Mouse (Mus musculus): ENCODE results near the gene Khsrp. TPM values are rescaled to one million over a fixed set of nuclear protein-coding genes. Genes with fewer than 3 reads are reported as not detected.

The Khsrp gene
- total and polyA plus RNA-seq, 3 experiments = 36.5 to 44.5 (median 42.6) TPM

- Histone ChIP-seq H3K27ac (peak overlapping the region; percentile 89), H3K4me3 (peak overlapping the region; percentile 84), H3K36me3 (ENCODE audit: control insufficient read depth, insufficient read depth, low read length) (no peaks in the 10 kb centered on the region), H3K27me3 (ENCODE audit: control insufficient read depth, insufficient read depth, low read length) (no peaks in the 10 kb centered on the region), H3K79me2 (replicated peaks; ENCODE audit: control insufficient read depth, insufficient read depth, low read length) (0 out of 2 replicates have a peak, but pooled peaks cover 3% of the 10 kb centered on the region), H3K9ac (ENCODE audit: low read depth, low read length) (peak overlapping the region; percentile 69), H3K4me1 (ENCODE audit: control insufficient read depth, insufficient read depth, low read length) (peaks cover 3% of the 10 kb centered on the region)
- no peak for DNase-seq
- intact Hi-C loops (cut with DNase I) = loop anchor here (1.0 to 2.0 kb wide), 4 partner anchors 22 to 314 kb away; partner anchors contain the start of genes Gm17949, Gtf2f1 and Khsrp
- WGBS = 4% methylated on average over 25 of the region's 25 CpGs
- TF ChIP-seq POLR2A (IDR thresholded peaks at IDR 0.05; ENCODE audit: insufficient read depth, low read depth, low read length) (peak; percentile 59), CTCF (IDR thresholded peaks at IDR 0.05) (no peak)
Observed at GRCm38 (mm10) chr17:56989467-56990114, 41.7 kb downstream of the Khsrp start.

GRCm38 (mm10) chr17:56988921-56989430 is 42.3 kb downstream of the Khsrp start:
- Histone ChIP-seq H3K27ac (no peak overlapping the region; the same call in 1 of the 2 replicates), H3K27me3 (ENCODE audit: control insufficient read depth, insufficient read depth, low read length) (no peaks in the 10 kb centered on the region), H3K36me3 (ENCODE audit: control insufficient read depth, insufficient read depth, low read length) (no peaks in the 10 kb centered on the region), H3K9ac (ENCODE audit: low read depth, low read length) (no peak overlapping the region), H3K4me3 (no peak overlapping the region), H3K4me1 (ENCODE audit: control insufficient read depth, insufficient read depth, low read length) (peaks cover 3% of the 10 kb centered on the region), H3K79me2 (replicated peaks; ENCODE audit: control insufficient read depth, insufficient read depth, low read length) (0 out of 2 replicates have a peak, but pooled peaks cover 3% of the 10 kb centered on the region)
- TF ChIP-seq EP300 (IDR thresholded peaks at IDR 0.05; ENCODE audit: insufficient read depth, low read depth, low read length) (no peak), CTCF (IDR thresholded peaks at IDR 0.05) (peak; percentile 33), POLR2A (IDR thresholded peaks at IDR 0.05; ENCODE audit: insufficient read depth, low read depth, low read length) (no peak)
- 72% methylated on average over 7 of the region's 7 CpGs for WGBS
- intact Hi-C loops (cut with DNase I) = no loop called here
- DNase-seq = peak in 1 of 2 experiments; percentile 13

GRCm38 (mm10) chr17:56988441-56988840 is 42.9 kb downstream of the Khsrp start:
- intact Hi-C loops (cut with DNase I) = no loop called here
- H3K9ac ChIP-seq (ENCODE audit: low read depth, low read length) = no peak overlapping the region
- WGBS = 75% methylated on average over 7 of the region's 7 CpGs
- peaks cover 3% of the 10 kb centered on the region for H3K4me1 ChIP-seq (ENCODE audit: control insufficient read depth, insufficient read depth, low read length)
- H3K27ac ChIP-seq = no peak overlapping the region
- H3K4me3 ChIP-seq = no peak overlapping the region
- no peaks in the 10 kb centered on the region for H3K27me3 ChIP-seq (ENCODE audit: control insufficient read depth, insufficient read depth, low read length)
- peak in 1 of 2 experiments; percentile 15 for DNase-seq
- TF ChIP-seq EP300 (IDR thresholded peaks at IDR 0.05; ENCODE audit: insufficient read depth, low read depth, low read length) = no peak
- peak; percentile 21; the same call in 1 of the 2 replicates for TF ChIP-seq CTCF (IDR thresholded peaks at IDR 0.05)
- no peaks in the 10 kb centered on the region for H3K36me3 ChIP-seq (ENCODE audit: control insufficient read depth, insufficient read depth, low read length)
- H3K79me2 ChIP-seq (replicated peaks; ENCODE audit: control insufficient read depth, insufficient read depth, low read length) = 0 out of 2 replicates have a peak, but pooled peaks cover 3% of the 10 kb centered on the region

- no peak overlapping the region for H3K4me3 ChIP-seq
- no peak overlapping the region for H3K27ac ChIP-seq
- H3K79me2 ChIP-seq (replicated peaks; ENCODE audit: control insufficient read depth, insufficient read depth, low read length) = 0 out of 2 replicates have a peak, but pooled peaks cover 3% of the 10 kb centered on the region
- intact Hi-C loops (cut with DNase I) = no loop called here
- no peak for TF ChIP-seq EP300 (IDR thresholded peaks at IDR 0.05; ENCODE audit: insufficient read depth, low read depth, low read length)
- TF ChIP-seq CTCF (IDR thresholded peaks at IDR 0.05) = no peak
- no peak for TF ChIP-seq POLR2A (IDR thresholded peaks at IDR 0.05; ENCODE audit: insufficient read depth, low read depth, low read length)
- peak in 1 of 2 experiments; percentile 5 for DNase-seq
- H3K9ac ChIP-seq (ENCODE audit: low read depth, low read length) = no peak overlapping the region
- 75% methylated on average over 3 of the region's 3 CpGs for WGBS
- H3K4me1 ChIP-seq (ENCODE audit: control insufficient read depth, insufficient read depth, low read length) = peaks cover 3% of the 10 kb centered on the region
- H3K36me3 ChIP-seq (ENCODE audit: control insufficient read depth, insufficient read depth, low read length) = no peaks in the 10 kb centered on the region
- no peaks in the 10 kb centered on the region for H3K27me3 ChIP-seq (ENCODE audit: control insufficient read depth, insufficient read depth, low read length)
Observed at GRCm38 (mm10) chr17:56986105-56986805, 45.1 kb downstream of the Khsrp start.

GRCm38 (mm10) chr17:56985656-56986055 is 45.7 kb downstream of the Khsrp start:
- H3K9ac ChIP-seq (ENCODE audit: low read depth, low read length) = no peak overlapping the region
- TF ChIP-seq EP300 (IDR thresholded peaks at IDR 0.05; ENCODE audit: insufficient read depth, low read depth, low read length) = no peak
- TF ChIP-seq POLR2A (IDR thresholded peaks at IDR 0.05; ENCODE audit: insufficient read depth, low read depth, low read length) = no peak
- 68% methylated on average over 3 of the region's 3 CpGs for WGBS
- H3K27me3 ChIP-seq (ENCODE audit: control insufficient read depth, insufficient read depth, low read length) = no peaks in the 10 kb centered on the region
- intact Hi-C loops (cut with DNase I) = no loop called here
- H3K27ac ChIP-seq = no peak overlapping the region
- DNase-seq = no peak
- no peaks in the 10 kb centered on the region for H3K36me3 ChIP-seq (ENCODE audit: control insufficient read depth, insufficient read depth, low read length)
- H3K4me1 ChIP-seq (ENCODE audit: control insufficient read depth, insufficient read depth, low read length) = peaks cover 2% of the 10 kb centered on the region
- H3K79me2 ChIP-seq (replicated peaks; ENCODE audit: control insufficient read depth, insufficient read depth, low read length) = 0 out of 2 replicates have a peak, but pooled peaks cover 3% of the 10 kb centered on the region
- H3K4me3 ChIP-seq = no peak overlapping the region

GRCm38 (mm10) chr17:56984886-56985285 is 46.4 kb downstream of the Khsrp start:
- WGBS = 80% methylated on average over 9 of the region's 9 CpGs
- H3K27ac ChIP-seq = no peak overlapping the region
- TF ChIP-seq POLR2A (IDR thresholded peaks at IDR 0.05; ENCODE audit: insufficient read depth, low read depth, low read length) (no peak), EP300 (IDR thresholded peaks at IDR 0.05; ENCODE audit: insufficient read depth, low read depth, low read length) (no peak), CTCF (IDR thresholded peaks at IDR 0.05) (no peak)
- H3K36me3 ChIP-seq (ENCODE audit: control insufficient read depth, insufficient read depth, low read length) = no peaks in the 10 kb centered on the region
- DNase-seq = peak in 1 of 2 experiments; percentile 7
- H3K9ac ChIP-seq (ENCODE audit: low read depth, low read length) = no peak overlapping the region
- intact Hi-C loops (cut with DNase I) = no loop called here
- peaks cover 2% of the 10 kb centered on the region for H3K4me1 ChIP-seq (ENCODE audit: control insufficient read depth, insufficient read depth, low read length)
- H3K79me2 ChIP-seq (replicated peaks; ENCODE audit: control insufficient read depth, insufficient read depth, low read length) = no peaks in the 10 kb centered on the region
- H3K27me3 ChIP-seq (ENCODE audit: control insufficient read depth, insufficient read depth, low read length) = no peaks in the 10 kb centered on the region
- no peak overlapping the region for H3K4me3 ChIP-seq

Data from heart, adult 2 months (tissue).